Mouse (Mus musculus) liver, embryonic 14.5 days (tissue): ENCODE results near the gene Gm17387. TPM values are rescaled to one million over a fixed set of nuclear protein-coding genes. Genes with fewer than 3 reads are reported as not detected.

Experiments
- ATAC-seq: fragments of 200-750 bp; cut with Nextera tagmentation; 2 replicates; pipeline ENCODE4 v1.8.0; 2017; ENCODE audit warnings: moderate number of reproducible peaks, mild to moderate bottlenecking, moderate library complexity; ENCODE audit not compliant: insufficient read depth
- DNase-seq, 3 experiments: peaks; one replicate each; pipeline ENCODE4 v3.0.0-alpha.2; 2012 to 2013; ENCODE audit warnings: low read depth in 3 of 3, low spot score in 3 of 3
- H3K27ac ChIP-seq: fragments of 300-500 bp; sonication (generic); 2 replicates; pipeline ENCODE4 v1.5.1; 2014; ENCODE audit warnings: moderate library complexity, mild to moderate bottlenecking, control low read depth, inconsistent platforms
- H3K27me3 ChIP-seq: fragments of 300-500 bp; sonication (generic); 2 replicates; pipeline ENCODE4 v1.6.1; 2014; ENCODE audit warnings: mild to moderate bottlenecking, low read length, moderate library complexity; ENCODE audit not compliant: control insufficient read depth, insufficient read depth
- H3K36me3 ChIP-seq: fragments of 300-500 bp; sonication (generic); replicated peaks from 2 replicates; pipeline ENCODE4 v1.6.1; 2014; ENCODE audit warnings: low read depth; ENCODE audit not compliant: control insufficient read depth, insufficient read depth
- H3K4me1 ChIP-seq, 2 experiments: fragments of 200-500 bp in 1 of 2; fragments of 300-500 bp in 1 of 2; sonication (generic) in 1 of 2; replicated peaks; 2 replicates each; pipeline ENCODE4 v1.6.1; 2012 to 2014; ENCODE audit warnings: antibody characterized with exemption in 1 of 2, inconsistent platforms in 1 of 2, low read length in 1 of 2; ENCODE audit not compliant: control insufficient read depth in 2 of 2, insufficient read depth in 2 of 2
- H3K4me2 ChIP-seq: fragments of 300-500 bp; sonication (generic); 2 replicates; pipeline ENCODE4 v1.6.1; 2014; ENCODE audit warnings: low read depth, mild to moderate bottlenecking, control low read depth, moderate library complexity
- H3K4me3 ChIP-seq, 2 experiments: fragments of 200-500 bp in 1 of 2; fragments of 300-500 bp in 1 of 2; sonication (generic) in 1 of 2; 2 replicates each; pipeline ENCODE4 v1.5.1; 2012 to 2014; ENCODE audit warnings: low read depth in 2 of 2, low read length in 2 of 2, mild to moderate bottlenecking in 2 of 2, control low read depth in 1 of 2, inconsistent platforms in 1 of 2, moderate library complexity in 1 of 2; ENCODE audit not compliant: insufficient read depth in 1 of 2
- H3K9ac ChIP-seq: fragments of 300-500 bp; sonication (generic); replicated peaks from 2 replicates; pipeline ENCODE4 v1.6.1; 2014; ENCODE audit warnings: mild to moderate bottlenecking, control low read depth, moderate library complexity
- H3K9me3 ChIP-seq: fragments of 300-500 bp; sonication (generic); 2 replicates; pipeline ENCODE4 v1.6.1; 2016; ENCODE audit warnings: low read length, mixed read lengths; ENCODE audit not compliant: control insufficient read depth
- CTCF ChIP-seq: IDR thresholded peaks from 2 replicates; pipeline ENCODE4 v1.5.1; 2016; ENCODE audit warnings: antibody characterized with exemption, low read depth, control low read depth
- EP300 ChIP-seq: IDR thresholded peaks from 2 replicates; pipeline ENCODE4 v1.6.1; 2016; ENCODE audit warnings: antibody characterized with exemption, low read depth
- WGBS: fragments of 180-500 bp; shearing (Covaris S2); extraction: QIAGEN DNeasy Blood & Tissue Kit; methylation state at CpG from one replicate; pipeline ENCODE4 v1.1.7; 2014; ENCODE audit not compliant: insufficient replicate concordance; 5-methylcytosine and 5-hydroxymethylcytosine counted together
- polyA plus RNA-seq, 2 experiments: library from polyadenylated mRNA; depleted of rRNA in 1 of 2; stranded (reverse) in 1 of 2; unstranded in 1 of 2; fragments of >200 nt; fragmentation: Nextera tagmentation in 1 of 2; extraction: Ambion mirVana in 1 of 2; gene quantifications; 2 replicates each; pipeline versions ENCODE4 v1.2.1 to v1.2.3; 2012 to 2014

Gene Gm17387
- polyA plus RNA-seq, 2 experiments = not detected

DNA sequence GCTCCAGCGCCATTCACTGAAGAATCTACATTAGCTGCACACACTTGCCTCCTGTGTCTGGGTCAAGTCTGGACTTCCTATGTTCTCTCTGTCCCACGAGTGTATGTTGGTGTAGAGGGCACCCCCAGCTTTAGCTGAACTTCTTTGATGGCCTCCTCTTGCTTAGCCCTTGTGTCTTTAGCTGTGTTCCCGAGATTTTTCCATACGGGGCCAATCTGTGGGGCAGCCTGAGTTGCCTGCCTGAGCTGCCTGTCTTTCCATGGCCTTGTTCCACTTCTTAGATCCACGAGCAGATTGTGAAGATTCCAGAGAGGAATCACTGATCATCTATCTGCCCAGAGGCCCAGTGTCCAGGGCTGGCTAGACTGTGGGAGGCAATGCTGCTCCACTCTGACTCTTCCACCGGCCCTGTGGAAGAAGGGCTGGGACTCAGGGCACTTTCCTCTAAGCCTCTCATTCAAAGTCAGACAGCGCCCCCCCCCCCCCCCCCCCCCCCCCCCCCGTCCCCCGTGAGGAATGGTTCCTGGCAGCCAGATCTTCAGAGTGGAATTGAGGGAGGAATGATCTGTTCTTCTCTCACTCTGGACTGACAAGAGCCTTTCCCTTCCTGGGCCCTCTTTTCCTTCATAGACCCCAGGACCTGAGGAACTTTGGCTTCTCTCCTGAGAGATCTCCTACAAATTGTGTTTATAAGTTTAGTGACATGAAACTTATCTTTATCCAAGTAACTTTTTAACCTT lies 12.1 kb downstream of the Gm17387 start:
- H3K4me3 ChIP-seq = no peak overlapping the region
- no peak overlapping the region for H3K9ac ChIP-seq
- TF ChIP-seq EP300 = no peak
- no peak for TF ChIP-seq CTCF
- DNase-seq (no peak), ATAC-seq (no peak)
- 61% methylated on average over 6 of the region's 9 CpGs for WGBS
- peak overlapping the region; percentile 60 for H3K27ac ChIP-seq
- H3K9me3 ChIP-seq = no peaks in the 10 kb centered on the region
- no peaks in the 10 kb centered on the region for H3K36me3 ChIP-seq
- H3K4me1 ChIP-seq = peaks cover 34 to 45% of the 10 kb centered on the region in 2 experiments
- no peak overlapping the region for H3K4me2 ChIP-seq
- H3K27me3 ChIP-seq = no peaks in the 10 kb centered on the region

DNA sequence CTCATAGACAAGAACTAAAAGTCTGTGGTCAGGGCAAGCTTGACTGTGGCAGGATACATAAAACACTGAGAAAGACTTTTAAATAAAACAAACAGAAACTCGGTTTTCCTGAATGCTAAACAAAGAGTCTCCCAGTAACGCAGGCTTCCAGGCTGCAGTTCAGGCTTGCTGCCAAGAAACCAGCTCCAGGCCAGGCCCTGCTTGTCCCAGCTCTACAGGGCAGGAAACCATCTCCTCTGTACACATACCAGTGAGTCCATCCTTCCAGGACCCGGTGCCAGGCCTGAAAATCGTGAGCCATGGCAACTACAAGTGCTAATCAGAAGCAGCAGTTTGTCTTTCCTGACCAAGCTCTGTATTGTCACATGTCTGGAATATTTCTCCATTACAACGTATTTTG lies 12.7 kb downstream of the Gm17387 start:
- Histone ChIP-seq H3K4me2 (no peak overlapping the region), H3K27ac (peak overlapping the region; percentile 60), H3K27me3 (no peaks in the 10 kb centered on the region), H3K9me3 (no peaks in the 10 kb centered on the region), H3K4me1 (peaks cover 38 to 50% of the 10 kb centered on the region in 2 experiments), H3K9ac (no peak overlapping the region), H3K36me3 (no peaks in the 10 kb centered on the region), H3K4me3 (no peak overlapping the region)
- WGBS = 30% methylated on average over 5 of the region's 5 CpGs
- TF ChIP-seq CTCF = no peak
- no peak for TF ChIP-seq EP300
- ATAC-seq (no peak), DNase-seq (no peak)

GRCm38 (mm10) chr7:141042539-141042938 lies 13.6 kb downstream of the Gm17387 start:
- ATAC-seq (peak; percentile 70), DNase-seq (peak; percentile 45 to 63 (median 51))
- WGBS = 10% methylated on average over 4 of the region's 4 CpGs
- TF ChIP-seq CTCF = no peak
- peak; percentile 78 for TF ChIP-seq EP300
- Histone ChIP-seq H3K9me3 (no peaks in the 10 kb centered on the region), H3K27me3 (no peaks in the 10 kb centered on the region), H3K4me3 (no peak overlapping the region), H3K4me1 (peaks cover 47 to 57% of the 10 kb centered on the region in 2 experiments), H3K27ac (peak overlapping the region; percentile 62), H3K9ac (0 out of 2 replicates have a peak overlapping the region, but pooled peaks have one; percentile 23), H3K4me2 (peak overlapping the region; percentile 34), H3K36me3 (no peaks in the 10 kb centered on the region)

GRCm38 (mm10) chr7:141046931-141047580 lies 18.1 kb downstream of the Gm17387 start:
- ATAC-seq (peak; percentile 71), DNase-seq (peak; percentile 52 to 59 (median 56))
- Histone ChIP-seq H3K4me3 (no peak overlapping the region), H3K36me3 (no peaks in the 10 kb centered on the region), H3K27me3 (no peaks in the 10 kb centered on the region), H3K9ac (peak overlapping the region; percentile 9), H3K4me1 (peaks cover 35 to 41% of the 10 kb centered on the region in 2 experiments), H3K4me2 (peak overlapping the region; percentile 88), H3K9me3 (no peaks in the 10 kb centered on the region), H3K27ac (peak overlapping the region; percentile 15)
- TF ChIP-seq EP300 = peak; percentile 71
- no peak for TF ChIP-seq CTCF
- 9% methylated on average over 6 of the region's 6 CpGs for WGBS

- TF ChIP-seq EP300 = no peak
- TF ChIP-seq CTCF = no peak
- peak; percentile 61 for ATAC-seq
- H3K4me3 ChIP-seq = peak overlapping the region; percentile 43 to 51
- H3K27me3 ChIP-seq = no peaks in the 10 kb centered on the region
- peak overlapping the region; percentile 38 for H3K27ac ChIP-seq
- no peaks in the 10 kb centered on the region for H3K36me3 ChIP-seq
- H3K4me1 ChIP-seq = peaks cover 31 to 36% of the 10 kb centered on the region in 2 experiments
- H3K9me3 ChIP-seq = no peaks in the 10 kb centered on the region
- H3K9ac ChIP-seq = peak overlapping the region; percentile 48
- DNase-seq = peak in 1 of 3 experiments; percentile 44
- WGBS = 6% methylated on average over 16 of the region's 19 CpGs
- H3K4me2 ChIP-seq = peak overlapping the region; percentile 88
Observed at GRCm38 (mm10) chr7:141047581-141048225, 18.8 kb downstream of the Gm17387 start.
